Mouse (Mus musculus) lung, embryonic 14.5 days (tissue): ENCODE results near the gene Kif13a. TPM values are rescaled to one million over a fixed set of nuclear protein-coding genes. Genes with fewer than 3 reads are reported as not detected.
A peak's percentile ranks its signal among the peaks of the same experiment; 100 is the strongest.

Experiments
- ATAC-seq: fragments of 200-750 bp; cut with Nextera tagmentation; 2 replicates; pipeline ENCODE4 v1.8.0; 2017; ENCODE audit warnings: mild to moderate bottlenecking, moderate TSS enrichment, moderate library complexity; ENCODE audit not compliant: insufficient read depth
- DNase-seq: peaks from one replicate; pipeline ENCODE4 v3.0.0-alpha.2; 2015
- H3K27ac ChIP-seq: fragments of 300-500 bp; sonication (generic); 2 replicates; pipeline ENCODE4 v1.5.1; 2014; ENCODE audit warnings: low read depth, mild to moderate bottlenecking, moderate library complexity
- H3K27me3 ChIP-seq: fragments of 300-500 bp; sonication (generic); 2 replicates; pipeline ENCODE4 v1.6.1; 2014; ENCODE audit warnings: low read length, control low read depth; ENCODE audit not compliant: insufficient read depth
- H3K36me3 ChIP-seq: fragments of 300-500 bp; sonication (generic); 2 replicates; pipeline ENCODE4 v1.6.1; 2014; ENCODE audit warnings: control low read depth; ENCODE audit not compliant: insufficient read depth
- H3K4me1 ChIP-seq: fragments of 300-500 bp; sonication (generic); 2 replicates; pipeline ENCODE4 v1.6.1; 2014; ENCODE audit warnings: antibody characterized with exemption, control low read depth; ENCODE audit not compliant: insufficient read depth
- H3K4me2 ChIP-seq: fragments of 300-500 bp; sonication (generic); 2 replicates; pipeline ENCODE4 v1.6.1; 2014; ENCODE audit warnings: mild to moderate bottlenecking
- H3K4me3 ChIP-seq: fragments of 300-500 bp; sonication (generic); 2 replicates; pipeline ENCODE4 v1.5.1; 2014; ENCODE audit warnings: low read depth, low read length
- H3K9ac ChIP-seq: fragments of 300-500 bp; sonication (generic); 2 replicates; pipeline ENCODE4 v1.6.1; 2014
- H3K9me3 ChIP-seq: fragments of 300-500 bp; sonication (generic); 2 replicates; pipeline ENCODE4 v1.6.1; 2016; ENCODE audit warnings: low read depth, low read length, control low read depth
- CTCF ChIP-seq: IDR thresholded peaks from 2 replicates; pipeline ENCODE4 v1.5.1; 2016; ENCODE audit warnings: antibody characterized with exemption, low read depth
- WGBS: fragments of 180-500 bp; shearing (Covaris S2); extraction: QIAGEN DNeasy Blood & Tissue Kit; methylation state at CpG from one replicate; pipeline ENCODE4 v1.1.7; 2014; 5-methylcytosine and 5-hydroxymethylcytosine counted together
- polyA plus RNA-seq: library from polyadenylated mRNA; unstranded; fragments of >200 nt; fragmentation: Nextera tagmentation; extraction: Ambion mirVana; gene quantifications from 2 replicates; pipeline ENCODE4 v1.2.1, GENCODE M21; 2014

Kif13a gene
- polyA plus RNA-seq, 1 experiment from 2014 or later: 40.4 TPM

DNA sequence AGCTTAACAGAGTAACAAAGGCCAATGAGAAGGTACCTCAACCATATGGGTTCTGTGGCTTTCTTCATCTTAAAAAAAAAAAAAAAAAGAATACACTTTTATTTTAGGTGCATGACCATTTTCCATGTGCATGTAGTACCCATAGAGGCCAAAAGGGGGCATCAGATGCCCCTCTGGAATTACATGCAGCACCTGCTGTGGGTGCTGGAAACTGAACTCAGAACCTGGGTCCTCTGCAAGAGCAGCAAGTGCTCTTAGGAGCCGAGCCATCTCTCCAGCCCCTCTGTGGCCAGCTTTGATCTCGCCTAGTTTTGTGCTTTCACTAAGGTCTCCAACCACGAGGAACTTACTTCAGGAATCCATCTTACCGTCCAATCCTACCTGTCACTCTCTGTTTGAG, 77.2 kb downstream of the Kif13a start:
- TF ChIP-seq CTCF: peak; percentile 44; the same call in 1 of the 2 replicates
- Histone ChIP-seq H3K27ac (no peak overlapping the region), H3K4me1 (no peaks in the 10 kb centered on the region; the same call in 1 of the 2 replicates), H3K9ac (no peak overlapping the region), H3K27me3 (no peaks in the 10 kb centered on the region), H3K36me3 (0 out of 2 replicates have a peak, but pooled peaks cover 3% of the 10 kb centered on the region), H3K4me2 (no peak overlapping the region), H3K9me3 (no peaks in the 10 kb centered on the region), H3K4me3 (no peak overlapping the region)
- ATAC-seq (no peak), DNase-seq (no peak)
- 91% methylated on average over 4 of the region's 4 CpGs for WGBS

DNA sequence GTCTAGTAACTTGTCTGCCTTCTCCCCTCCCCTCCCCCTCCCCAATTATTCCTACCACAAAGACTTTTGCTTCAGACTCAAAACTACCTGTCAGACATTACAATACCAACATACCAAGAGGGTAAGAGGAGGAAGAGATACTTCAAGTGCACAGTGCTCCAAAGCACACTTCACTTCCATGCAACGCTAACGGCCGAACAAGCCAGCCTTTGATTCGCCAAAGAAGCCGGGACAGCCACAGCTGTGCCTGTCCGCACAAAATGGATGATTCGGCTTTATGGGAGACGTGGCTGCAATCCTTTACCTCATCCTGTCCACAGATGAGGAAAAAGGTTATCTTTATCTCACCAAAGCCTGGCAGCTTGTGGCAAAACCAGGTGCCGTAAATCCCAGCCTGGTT, 84.2 kb downstream of the Kif13a start:
- DNase-seq: peak; percentile 53
- H3K27ac ChIP-seq: no peak overlapping the region
- no peak overlapping the region for H3K4me2 ChIP-seq
- H3K27me3 ChIP-seq: no peaks in the 10 kb centered on the region
- no peak overlapping the region for H3K9ac ChIP-seq
- TF ChIP-seq CTCF: no peak
- H3K4me1 ChIP-seq: no peaks in the 10 kb centered on the region
- ATAC-seq: peak; percentile 75
- WGBS: 61% methylated on average over 9 of the region's 9 CpGs
- no peaks in the 10 kb centered on the region for H3K9me3 ChIP-seq
- no peak overlapping the region for H3K4me3 ChIP-seq
- H3K36me3 ChIP-seq: peaks cover 7% of the 10 kb centered on the region; the same call in 1 of the 2 replicates

DNA sequence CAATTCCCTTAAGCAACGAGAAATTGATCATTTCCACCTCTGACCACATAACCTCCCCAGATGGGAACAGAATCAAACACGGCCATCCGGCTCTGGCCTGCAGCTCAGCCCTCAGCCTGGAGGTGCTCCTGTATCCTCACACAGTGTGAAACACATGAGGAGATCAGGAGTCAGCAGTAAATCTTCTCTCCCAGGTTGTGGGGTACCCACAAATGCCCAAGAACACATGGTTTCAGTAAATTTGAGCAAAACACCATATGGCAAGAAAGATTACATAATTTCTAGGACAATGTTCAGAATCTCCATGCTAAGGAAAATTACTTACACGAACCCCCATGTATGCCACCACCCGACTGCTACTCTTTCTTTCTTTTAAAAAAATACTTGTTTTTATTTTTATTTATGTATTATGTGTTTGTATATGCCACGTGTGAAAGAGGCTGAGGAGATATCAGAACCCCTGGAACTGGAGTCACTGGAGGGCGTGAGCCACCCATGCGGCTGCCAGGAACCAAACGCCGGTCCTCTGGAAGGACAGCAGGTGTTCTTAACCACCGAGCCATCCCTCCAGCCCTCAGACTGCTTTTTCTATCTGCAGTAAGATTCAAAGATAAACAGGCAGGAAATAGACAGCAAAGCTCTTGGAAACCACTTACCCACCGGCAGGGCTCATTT, 85.0 kb downstream of the Kif13a start:
- Histone ChIP-seq H3K27me3 (no peaks in the 10 kb centered on the region), H3K9ac (no peak overlapping the region), H3K27ac (no peak overlapping the region), H3K4me1 (no peaks in the 10 kb centered on the region), H3K4me2 (no peak overlapping the region), H3K9me3 (no peaks in the 10 kb centered on the region), H3K36me3 (peaks cover 7% of the 10 kb centered on the region; the same call in 1 of the 2 replicates), H3K4me3 (no peak overlapping the region)
- no peak for ATAC-seq
- no peak for DNase-seq
- 70% methylated on average over 12 of the region's 12 CpGs for WGBS
- no peak for TF ChIP-seq CTCF

DNA sequence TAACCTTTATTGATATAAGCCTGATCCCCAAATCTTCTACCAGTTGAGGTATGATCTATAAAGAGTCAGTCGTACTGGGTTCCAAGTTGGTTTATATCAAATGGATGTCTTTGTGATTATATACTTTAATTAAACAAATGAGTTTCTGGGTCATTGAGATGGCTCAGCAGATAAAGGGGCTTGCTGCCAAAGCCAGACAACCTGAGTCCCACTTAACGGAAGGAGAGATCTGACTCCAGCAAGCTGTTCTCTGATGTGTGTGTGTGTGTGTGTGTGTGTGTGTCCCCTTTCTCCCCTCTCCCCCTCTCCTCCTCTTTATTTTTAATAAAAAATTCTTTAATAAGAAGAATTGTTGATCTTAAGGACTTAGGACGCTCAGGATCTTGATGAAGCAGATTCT, 86.0 kb downstream of the Kif13a start:
- no peak overlapping the region for H3K9ac ChIP-seq
- no peak for TF ChIP-seq CTCF
- WGBS: 69% methylated on average over 3 of the region's 3 CpGs

DNA sequence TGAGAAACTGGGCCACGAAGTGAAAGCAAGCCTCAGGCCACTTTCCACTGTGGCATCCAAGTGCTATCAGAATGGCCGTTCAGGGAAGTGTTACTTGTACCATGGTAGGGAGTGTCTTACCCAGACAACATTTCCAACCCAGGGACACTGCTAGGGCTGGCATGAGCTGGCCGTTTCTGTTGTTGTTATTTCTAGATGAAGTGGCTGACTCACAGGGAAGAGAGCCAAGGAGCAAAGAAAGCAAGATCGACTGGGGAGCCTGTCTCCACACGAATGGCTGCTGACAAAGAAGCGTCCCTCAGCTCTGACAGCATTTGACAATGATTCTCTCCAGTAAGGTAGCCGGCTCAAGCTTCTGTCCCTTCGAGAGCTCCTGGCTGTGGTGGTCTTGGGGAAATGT, 87.5 kb downstream of the Kif13a start:
- Histone ChIP-seq H3K4me1 (no peaks in the 10 kb centered on the region), H3K27me3 (no peaks in the 10 kb centered on the region), H3K9me3 (no peaks in the 10 kb centered on the region), H3K27ac (no peak overlapping the region), H3K4me3 (no peak overlapping the region), H3K36me3 (peaks cover 4% of the 10 kb centered on the region; the same call in 1 of the 2 replicates), H3K4me2 (no peak overlapping the region), H3K9ac (no peak overlapping the region)
- DNase-seq: no peak
- no peak for TF ChIP-seq CTCF
- no peak for ATAC-seq
- WGBS: 60% methylated on average over 8 of the region's 8 CpGs

More for the DNA sequence above, 86.0 kb downstream of the Kif13a start:
- Histone ChIP-seq H3K36me3 (peaks cover 7% of the 10 kb centered on the region; the same call in 1 of the 2 replicates), H3K4me1 (no peaks in the 10 kb centered on the region), H3K4me2 (no peak overlapping the region), H3K4me3 (no peak overlapping the region), H3K9me3 (no peaks in the 10 kb centered on the region), H3K27ac (no peak overlapping the region), H3K27me3 (no peaks in the 10 kb centered on the region)
- DNase-seq (no peak), ATAC-seq (no peak)

DNA sequence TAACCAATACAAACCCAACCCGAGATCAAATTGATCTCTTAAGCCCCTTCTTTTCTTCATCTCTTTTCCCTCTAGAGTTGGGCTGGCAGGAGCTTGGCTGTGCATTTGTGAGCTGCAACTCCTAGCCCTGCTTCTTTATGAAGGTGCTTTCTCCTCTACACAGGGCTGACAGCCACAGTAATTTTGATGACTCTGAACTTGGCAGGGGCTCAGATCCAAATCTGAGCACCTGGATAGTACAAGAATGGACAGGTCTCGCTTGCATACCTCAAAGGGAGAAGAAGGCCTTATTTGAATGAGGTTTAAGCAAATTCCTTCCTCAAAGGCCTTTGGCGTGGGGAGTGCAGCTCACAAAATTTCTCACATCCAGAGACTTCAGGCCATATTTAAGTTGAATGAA, 88.0 kb downstream of the Kif13a start:
- H3K27ac ChIP-seq: no peak overlapping the region
- H3K4me2 ChIP-seq: no peak overlapping the region
- H3K9ac ChIP-seq: no peak overlapping the region
- peaks cover under 1% of the 10 kb centered on the region; the same call in 1 of the 2 replicates for H3K36me3 ChIP-seq
- ATAC-seq: no peak
- TF ChIP-seq CTCF: no peak
- 83% methylated on average over 3 of the region's 3 CpGs for WGBS
- no peaks in the 10 kb centered on the region for H3K27me3 ChIP-seq
- H3K4me1 ChIP-seq: no peaks in the 10 kb centered on the region
- no peak overlapping the region for H3K4me3 ChIP-seq
- no peak for DNase-seq
- H3K9me3 ChIP-seq: no peaks in the 10 kb centered on the region

DNA sequence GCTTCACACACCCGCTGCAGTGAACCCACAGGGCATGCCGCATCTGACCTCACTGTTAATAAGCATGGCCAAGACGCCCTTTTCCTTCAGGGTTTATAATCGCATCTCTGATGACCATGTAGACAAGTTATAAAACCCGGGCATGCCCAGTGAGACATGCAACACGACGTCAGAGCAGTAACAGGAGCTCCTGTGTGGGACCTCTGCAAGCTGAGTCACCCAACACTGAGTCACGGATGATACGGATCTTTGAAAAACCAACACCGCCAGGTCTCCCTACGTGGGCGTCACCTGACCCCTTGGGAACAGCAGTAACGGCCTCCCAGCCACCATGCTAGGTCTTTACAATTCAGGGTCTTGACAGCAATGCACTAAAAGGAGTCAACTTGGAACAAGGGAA, 89.0 kb downstream of the Kif13a start:
- no peak for ATAC-seq
- WGBS: 87% methylated on average over 13 of the region's 13 CpGs

More for the DNA sequence above, 89.0 kb downstream of the Kif13a start:
- no peak overlapping the region for H3K4me2 ChIP-seq
- TF ChIP-seq CTCF: no peak
- H3K4me3 ChIP-seq: no peak overlapping the region
- no peaks in the 10 kb centered on the region for H3K36me3 ChIP-seq
- DNase-seq: no peak
- H3K4me1 ChIP-seq: no peaks in the 10 kb centered on the region; the same call in 1 of the 2 replicates
- no peaks in the 10 kb centered on the region for H3K27me3 ChIP-seq
- no peak overlapping the region for H3K9ac ChIP-seq
- no peaks in the 10 kb centered on the region for H3K9me3 ChIP-seq
- H3K27ac ChIP-seq: no peak overlapping the region
